Mouse (Mus musculus) neural tube, embryonic 12.5 days (tissue): ENCODE measurements around the gene Slc6a12. TPM values are rescaled to one million over a fixed set of nuclear protein-coding genes. Genes with fewer than 3 reads are reported as not detected.

Experiments used
- ATAC-seq: fragments of 200-750 bp; cut with Nextera tagmentation; 2 replicates; pipeline ENCODE4 v1.8.0; 2017; ENCODE audit warnings: low read depth, mild to moderate bottlenecking, moderate TSS enrichment, moderate library complexity; ENCODE audit not compliant: low FRiP score
- H3K27ac ChIP-seq: fragments of 300-500 bp; sonication (generic); 2 replicates; pipeline ENCODE4 v1.5.1; 2016
- H3K27me3 ChIP-seq: fragments of 300-500 bp; sonication (generic); replicated peaks from 2 replicates; pipeline ENCODE4 v1.6.1; 2016; ENCODE audit warnings: mild to moderate bottlenecking
- H3K36me3 ChIP-seq: fragments of 300-500 bp; sonication (generic); 2 replicates; pipeline ENCODE4 v1.6.1; 2016; ENCODE audit warnings: mild to moderate bottlenecking
- H3K4me1 ChIP-seq: fragments of 300-500 bp; sonication (generic); 2 replicates; pipeline ENCODE4 v1.6.1; 2016
- H3K4me2 ChIP-seq: fragments of 300-500 bp; sonication (generic); replicated peaks from 2 replicates; pipeline ENCODE4 v1.6.1; 2016; ENCODE audit warnings: mild to moderate bottlenecking
- H3K4me3 ChIP-seq: fragments of 300-500 bp; sonication (generic); 2 replicates; pipeline ENCODE4 v1.5.1; 2016
- H3K9ac ChIP-seq: fragments of 300-500 bp; sonication (generic); 2 replicates; pipeline ENCODE4 v1.6.1; 2016; ENCODE audit warnings: mild to moderate bottlenecking
- H3K9me3 ChIP-seq: fragments of 300-500 bp; sonication (generic); 2 replicates; pipeline ENCODE4 v1.6.1; 2016; ENCODE audit warnings: mild to moderate bottlenecking
- WGBS: fragments of 180-500 bp; shearing (Covaris S2); methylation state at CpG from one replicate; pipeline ENCODE4 v1.1.7; 2016; 5-methylcytosine and 5-hydroxymethylcytosine counted together
- polyA plus RNA-seq: library from polyadenylated mRNA; unstranded; fragments of >200 nt; fragmentation: Nextera tagmentation; extraction: Ambion mirVana; gene quantifications from 2 replicates; pipeline ENCODE4 v1.2.1, GENCODE M21; 2016

Gene Slc6a12
- polyA plus RNA-seq = 0.14 TPM in 1 of 2 replicates, not detected in the other

GRCm38 (mm10) chr6:121343026-121343770 is at the start of gene Slc6a12:
TSS of gene Slc6a12 (plus strand) at chr6:121343076.
- 0 out of 2 replicates have a peak, but pooled peaks have one; percentile 24 for ATAC-seq
- no peaks in the 10 kb centered on the region for H3K9me3 ChIP-seq
- no peak within 1 kb of the TSS for H3K4me2 ChIP-seq
- WGBS = 76% methylated on average over 15 of the region's 15 CpGs
- H3K36me3 ChIP-seq = no peaks in the 10 kb centered on the region
- peaks cover 10% of the 10 kb centered on the region; the same call in 1 of the 2 replicates for H3K4me1 ChIP-seq
- no peaks in the 10 kb centered on the region for H3K27me3 ChIP-seq
- no peak within 1 kb of the TSS for H3K4me3 ChIP-seq
- H3K27ac ChIP-seq = no peak within 1 kb of the TSS
- no peak within 1 kb of the TSS for H3K9ac ChIP-seq

GRCm38 (mm10) chr6:121299317-121299716 is 43.6 kb upstream of the Slc6a12 start:
- ATAC-seq = no peak
- H3K4me2 ChIP-seq = no peak overlapping the region
- H3K27me3 ChIP-seq = no peaks in the 10 kb centered on the region
- WGBS = 57% methylated on average over 7 of the region's 7 CpGs
- H3K9ac ChIP-seq = no peak overlapping the region
- no peak overlapping the region for H3K27ac ChIP-seq
- no peaks in the 10 kb centered on the region for H3K9me3 ChIP-seq
- H3K4me1 ChIP-seq = peaks cover 6% of the 10 kb centered on the region
- no peak overlapping the region for H3K4me3 ChIP-seq
- no peaks in the 10 kb centered on the region for H3K36me3 ChIP-seq

- Histone ChIP-seq H3K27ac (no peak within 1 kb of the TSS), H3K27me3 (no peaks in the 10 kb centered on the region), H3K36me3 (no peaks in the 10 kb centered on the region), H3K9ac (no peak within 1 kb of the TSS), H3K4me1 (peaks cover 6% of the 10 kb centered on the region), H3K4me2 (peak within 1 kb of the TSS; percentile 28), H3K4me3 (no peak within 1 kb of the TSS), H3K9me3 (no peaks in the 10 kb centered on the region)
- no peak for ATAC-seq
- 4% methylated on average over 11 of the region's 11 CpGs for WGBS
Observed at GRCm38 (mm10) chr6:121299954-121300353, 42.9 kb upstream of the Slc6a12 start, which contains the start of gene Slc6a13. TSS of gene Slc6a13 (plus strand) at chr6:121300227.

GRCm38 (mm10) chr6:121300504-121300903 is 42.4 kb upstream of the Slc6a12 start:
- Histone ChIP-seq H3K36me3 (no peaks in the 10 kb centered on the region), H3K9me3 (no peaks in the 10 kb centered on the region), H3K27ac (no peak overlapping the region), H3K27me3 (no peaks in the 10 kb centered on the region), H3K4me2 (peak overlapping the region; percentile 28; the same call in 1 of the 2 replicates), H3K4me1 (peaks cover 6% of the 10 kb centered on the region), H3K9ac (no peak overlapping the region), H3K4me3 (no peak overlapping the region)
- ATAC-seq = no peak
- WGBS = 48% methylated on average over 9 of the region's 9 CpGs

GRCm38 (mm10) chr6:121303466-121304220 is 39.2 kb upstream of the Slc6a12 start:
- no peaks in the 10 kb centered on the region for H3K9me3 ChIP-seq
- H3K27ac ChIP-seq = no peak overlapping the region
- H3K36me3 ChIP-seq = no peaks in the 10 kb centered on the region
- 78% methylated on average over 10 of the region's 10 CpGs for WGBS
- peaks cover 6% of the 10 kb centered on the region for H3K4me1 ChIP-seq
- H3K9ac ChIP-seq = no peak overlapping the region
- ATAC-seq = no peak
- no peaks in the 10 kb centered on the region for H3K27me3 ChIP-seq
- no peak overlapping the region for H3K4me3 ChIP-seq
- no peak overlapping the region for H3K4me2 ChIP-seq

- Histone ChIP-seq H3K9me3 (no peaks in the 10 kb centered on the region), H3K9ac (no peak overlapping the region), H3K27me3 (no peaks in the 10 kb centered on the region), H3K27ac (no peak overlapping the region), H3K4me3 (no peak overlapping the region), H3K36me3 (no peaks in the 10 kb centered on the region), H3K4me1 (peaks cover 6% of the 10 kb centered on the region), H3K4me2 (no peak overlapping the region)
- 87% methylated on average over 9 of the region's 9 CpGs for WGBS
- no peak for ATAC-seq
Observed at GRCm38 (mm10) chr6:121304630-121305029, 38.2 kb upstream of the Slc6a12 start.

GRCm38 (mm10) chr6:121305571-121305970 is 37.3 kb upstream of the Slc6a12 start:
- H3K36me3 ChIP-seq = no peaks in the 10 kb centered on the region
- no peak for ATAC-seq
- no peaks in the 10 kb centered on the region for H3K27me3 ChIP-seq
- no peak overlapping the region for H3K9ac ChIP-seq
- no peaks in the 10 kb centered on the region for H3K4me1 ChIP-seq
- no peaks in the 10 kb centered on the region for H3K9me3 ChIP-seq
- H3K27ac ChIP-seq = no peak overlapping the region
- no peak overlapping the region for H3K4me3 ChIP-seq
- WGBS = 89% methylated on average over 3 of the region's 3 CpGs
- no peak overlapping the region for H3K4me2 ChIP-seq

GRCm38 (mm10) chr6:121310984-121311383 is 31.9 kb upstream of the Slc6a12 start:
- Histone ChIP-seq H3K27ac (no peak overlapping the region), H3K36me3 (no peaks in the 10 kb centered on the region), H3K4me2 (no peak overlapping the region), H3K27me3 (no peaks in the 10 kb centered on the region), H3K9me3 (no peaks in the 10 kb centered on the region), H3K4me1 (no peaks in the 10 kb centered on the region), H3K9ac (no peak overlapping the region), H3K4me3 (no peak overlapping the region)
- 89% methylated on average over 6 of the region's 6 CpGs for WGBS
- ATAC-seq = no peak

- Histone ChIP-seq H3K27me3 (no peaks in the 10 kb centered on the region), H3K9me3 (no peaks in the 10 kb centered on the region), H3K36me3 (no peaks in the 10 kb centered on the region), H3K4me3 (no peak overlapping the region), H3K4me2 (no peak overlapping the region), H3K4me1 (no peaks in the 10 kb centered on the region; the same call in 1 of the 2 replicates), H3K9ac (no peak overlapping the region), H3K27ac (no peak overlapping the region)
- ATAC-seq = no peak
- WGBS = 68% methylated on average over 6 of the region's 6 CpGs
Observed at GRCm38 (mm10) chr6:121319099-121319498, 23.8 kb upstream of the Slc6a12 start.

GRCm38 (mm10) chr6:121322381-121323110 is 20.3 kb upstream of the Slc6a12 start:
- WGBS = 79% methylated on average over 9 of the region's 9 CpGs

GRCm38 (mm10) chr6:121325298-121325697 is 17.6 kb upstream of the Slc6a12 start:
- H3K27me3 ChIP-seq = no peaks in the 10 kb centered on the region
- peaks cover 7% of the 10 kb centered on the region for H3K4me1 ChIP-seq
- no peak overlapping the region for H3K4me3 ChIP-seq
- ATAC-seq = no peak
- 90% methylated on average over 2 of the region's 3 CpGs for WGBS
- no peaks in the 10 kb centered on the region for H3K9me3 ChIP-seq
- H3K4me2 ChIP-seq = no peak overlapping the region
- H3K27ac ChIP-seq = no peak overlapping the region
- H3K36me3 ChIP-seq = no peaks in the 10 kb centered on the region
- H3K9ac ChIP-seq = no peak overlapping the region

More at GRCm38 (mm10) chr6:121322381-121323110, 20.3 kb upstream of the Slc6a12 start:
- Histone ChIP-seq H3K9me3 (no peaks in the 10 kb centered on the region), H3K4me3 (no peak overlapping the region), H3K27ac (no peak overlapping the region), H3K36me3 (no peaks in the 10 kb centered on the region), H3K27me3 (no peaks in the 10 kb centered on the region), H3K4me2 (no peak overlapping the region), H3K4me1 (no peaks in the 10 kb centered on the region; the same call in 1 of the 2 replicates), H3K9ac (no peak overlapping the region)
- ATAC-seq = no peak

GRCm38 (mm10) chr6:121325740-121326139 is 17.1 kb upstream of the Slc6a12 start:
- Histone ChIP-seq H3K27ac (no peak overlapping the region), H3K4me3 (no peak overlapping the region), H3K9me3 (no peaks in the 10 kb centered on the region), H3K27me3 (no peaks in the 10 kb centered on the region), H3K36me3 (no peaks in the 10 kb centered on the region), H3K4me2 (no peak overlapping the region), H3K9ac (no peak overlapping the region), H3K4me1 (peaks cover 9% of the 10 kb centered on the region)
- WGBS = 80% methylated on average over 9 of the region's 9 CpGs
- no peak for ATAC-seq
